In genomic region chr12:40497806-40498205, GRCm38 (mm10) we compare ENCODE assay signal across 12 mouse cellular contexts.
"Had no signal": no experiment of that assay in that cellular context is flagged by ENCODE, and none has a peak within 500 bp of the region (broad histone marks: within the 10 kb centered on the region; RNA-seq: fewer than 3 reads in every experiment).

No protein-coding gene starts in this region.

- H3K4me3 ChIP-seq: limb, embryonic 13.5 days; midbrain, embryonic 10.5 days; myocyte had no signal

- H3K9ac ChIP-seq: limb, embryonic 13.5 days; liver, embryonic 14.5 days had no signal

- DNase-seq: kidney, adult 8-10 months; kidney, postnatal 25 days; layer of hippocampus, adult 9-11 months; lung, adult 18-20 months; lung, postnatal 4 days; midbrain, embryonic 14.5 days; thymus, adult 18-20 months; thymus, postnatal 14 days had no signal

- H3K9me3 ChIP-seq: limb, embryonic 13.5 days; midbrain, embryonic 10.5 days had no signal

- H3K4me2 ChIP-seq: limb, embryonic 13.5 days had no signal

- H3K27me3 ChIP-seq: limb, embryonic 13.5 days had no signal

- H3K27ac ChIP-seq: limb, embryonic 13.5 days; liver, embryonic 14.5 days; midbrain, embryonic 10.5 days had no signal

- H3K36me3 ChIP-seq: limb, embryonic 13.5 days; midbrain, embryonic 10.5 days had no signal
